Mouse (Mus musculus) hindbrain, embryonic 11.5 days (tissue): ENCODE measurements around the gene Tex9. TPM values are rescaled to one million over a fixed set of nuclear protein-coding genes. Genes with fewer than 3 reads are reported as not detected.

Experiments used
- ATAC-seq: fragments of 200-750 bp; cut with Nextera tagmentation; 2 replicates; pipeline ENCODE4 v1.8.0; 2017; ENCODE audit warnings: mild to moderate bottlenecking, moderate TSS enrichment, moderate library complexity; ENCODE audit not compliant: low FRiP score
- DNase-seq: peaks from one replicate; pipeline ENCODE4 v3.0.0-alpha.2; 2015; ENCODE audit warnings: low spot score
- H3K27ac ChIP-seq: fragments of 300-500 bp; sonication (generic); 2 replicates; pipeline ENCODE4 v1.5.1; 2014; ENCODE audit warnings: mild to moderate bottlenecking, low read depth, low read length
- H3K27me3 ChIP-seq: fragments of 300-500 bp; sonication (generic); 2 replicates; pipeline ENCODE4 v1.6.1; 2014; ENCODE audit warnings: mild to moderate bottlenecking, low read length, moderate library complexity, mixed read lengths; ENCODE audit not compliant: control insufficient read depth, insufficient read depth
- H3K36me3 ChIP-seq: fragments of 300-500 bp; sonication (generic); 2 replicates; pipeline ENCODE4 v1.6.1; 2014; ENCODE audit warnings: mild to moderate bottlenecking, low read length, moderate library complexity, mixed read lengths; ENCODE audit not compliant: control insufficient read depth, insufficient read depth
- H3K4me1 ChIP-seq: fragments of 300-500 bp; sonication (generic); replicated peaks from 2 replicates; pipeline ENCODE4 v1.6.1; 2014; ENCODE audit warnings: low read length, mixed read lengths; ENCODE audit not compliant: control insufficient read depth, insufficient read depth
- H3K4me2 ChIP-seq: fragments of 300-500 bp; sonication (generic); replicated peaks from 2 replicates; pipeline ENCODE4 v1.6.1; 2014; ENCODE audit warnings: mild to moderate bottlenecking, low read depth, low read length
- H3K4me3 ChIP-seq: fragments of 300-500 bp; sonication (generic); 2 replicates; pipeline ENCODE4 v1.5.1; 2014; ENCODE audit warnings: low read depth, low read length
- H3K9ac ChIP-seq: fragments of 300-500 bp; sonication (generic); 2 replicates; pipeline ENCODE4 v1.6.1; 2014; ENCODE audit warnings: low read depth, low read length
- H3K9me3 ChIP-seq: fragments of 300-500 bp; sonication (generic); 2 replicates; pipeline ENCODE4 v1.6.1; 2016; ENCODE audit warnings: low read length; ENCODE audit not compliant: control insufficient read depth
- WGBS: fragments of 180-500 bp; shearing (Covaris S2); extraction: QIAGEN DNeasy Blood & Tissue Kit; methylation state at CpG from one replicate; pipeline ENCODE4 v1.1.7; 2014; 5-methylcytosine and 5-hydroxymethylcytosine counted together
- polyA plus RNA-seq: library from polyadenylated mRNA; unstranded; fragments of >200 nt; fragmentation: Nextera tagmentation; extraction: Ambion mirVana; gene quantifications from 2 replicates; pipeline ENCODE4 v1.2.1, GENCODE M21; 2014

Tex9 gene
- polyA plus RNA-seq, 1 experiment from 2014 or later: 75.3 TPM

GRCm38 (mm10) chr9:72493984-72494685, 2.1 kb upstream of the Tex9 start:
- Histone ChIP-seq H3K27me3 (no peaks in the 10 kb centered on the region), H3K27ac (no peak overlapping the region), H3K4me3 (no peak overlapping the region), H3K4me1 (no peaks in the 10 kb centered on the region; the same call in 1 of the 2 replicates), H3K9ac (no peak overlapping the region), H3K36me3 (no peaks in the 10 kb centered on the region), H3K4me2 (no peak overlapping the region), H3K9me3 (no peaks in the 10 kb centered on the region)
- ATAC-seq (no peak), DNase-seq (no peak)
- WGBS: 86% methylated on average over 3 of the region's 3 CpGs

- H3K4me1 ChIP-seq: no peaks in the 10 kb centered on the region; the same call in 1 of the 2 replicates
- no peak overlapping the region for H3K4me2 ChIP-seq
Measured at GRCm38 (mm10) chr9:72493465-72493864, 1.5 kb upstream of the Tex9 start.

GRCm38 (mm10) chr9:72491559-72492193, 336 bp downstream of the Tex9 start:
- Histone ChIP-seq H3K9ac (peak overlapping the region; percentile 66), H3K4me1 (no peaks in the 10 kb centered on the region; the same call in 1 of the 2 replicates), H3K36me3 (no peaks in the 10 kb centered on the region), H3K27me3 (no peaks in the 10 kb centered on the region), H3K4me2 (peak overlapping the region; percentile 58), H3K4me3 (peak overlapping the region; percentile 69), H3K9me3 (no peaks in the 10 kb centered on the region), H3K27ac (peak overlapping the region; percentile 74)
- DNase-seq (peak; percentile 95), ATAC-seq (peak; percentile 98)
- 0% methylated on average over 32 of the region's 32 CpGs for WGBS

More at GRCm38 (mm10) chr9:72493465-72493864, 1.5 kb upstream of the Tex9 start:
- H3K27ac ChIP-seq: no peak overlapping the region
- H3K36me3 ChIP-seq: no peaks in the 10 kb centered on the region
- H3K9me3 ChIP-seq: no peaks in the 10 kb centered on the region
- H3K4me3 ChIP-seq: no peak overlapping the region
- DNase-seq: no peak
- 91% methylated on average over 2 of the region's 2 CpGs for WGBS
- no peaks in the 10 kb centered on the region for H3K27me3 ChIP-seq
- ATAC-seq: no peak
- H3K9ac ChIP-seq: no peak overlapping the region

GRCm38 (mm10) chr9:72489131-72489530, 2.9 kb downstream of the Tex9 start:
- no peak overlapping the region for H3K4me3 ChIP-seq
- H3K27me3 ChIP-seq: no peaks in the 10 kb centered on the region
- no peak for DNase-seq
- H3K4me1 ChIP-seq: no peaks in the 10 kb centered on the region; the same call in 1 of the 2 replicates
- H3K36me3 ChIP-seq: no peaks in the 10 kb centered on the region
- ATAC-seq: no peak
- no peaks in the 10 kb centered on the region for H3K9me3 ChIP-seq
- no peak overlapping the region for H3K27ac ChIP-seq
- no peak overlapping the region for H3K9ac ChIP-seq
- no peak overlapping the region for H3K4me2 ChIP-seq
- WGBS: 93% methylated on average over 5 of the region's 5 CpGs

- ATAC-seq (no peak), DNase-seq (no peak)
- Histone ChIP-seq H3K4me1 (no peaks in the 10 kb centered on the region; the same call in 1 of the 2 replicates), H3K27ac (no peak overlapping the region), H3K4me3 (no peak overlapping the region), H3K4me2 (no peak overlapping the region), H3K27me3 (no peaks in the 10 kb centered on the region), H3K36me3 (no peaks in the 10 kb centered on the region), H3K9me3 (no peaks in the 10 kb centered on the region), H3K9ac (no peak overlapping the region)
Measured at GRCm38 (mm10) chr9:72488523-72488922, 3.5 kb downstream of the Tex9 start.

- 89% methylated on average over 1 of the region's 1 CpGs for WGBS
Measured at GRCm38 (mm10) chr9:72479276-72479675, 12.7 kb downstream of the Tex9 start.

GRCm38 (mm10) chr9:72477306-72477705, 14.7 kb downstream of the Tex9 start:
- no peak for ATAC-seq
- H3K9ac ChIP-seq: no peak overlapping the region
- H3K4me1 ChIP-seq: no peaks in the 10 kb centered on the region
- no peak overlapping the region for H3K27ac ChIP-seq
- DNase-seq: no peak
- H3K4me2 ChIP-seq: no peak overlapping the region
- H3K36me3 ChIP-seq: peaks cover 3% of the 10 kb centered on the region; the same call in 1 of the 2 replicates
- no peaks in the 10 kb centered on the region for H3K9me3 ChIP-seq
- no peak overlapping the region for H3K4me3 ChIP-seq
- 75% methylated on average over 6 of the region's 6 CpGs for WGBS
- no peaks in the 10 kb centered on the region for H3K27me3 ChIP-seq

More at GRCm38 (mm10) chr9:72479276-72479675, 12.7 kb downstream of the Tex9 start:
- no peaks in the 10 kb centered on the region for H3K4me1 ChIP-seq
- H3K27ac ChIP-seq: no peak overlapping the region
- no peak overlapping the region for H3K4me2 ChIP-seq
- H3K4me3 ChIP-seq: no peak overlapping the region
- H3K9me3 ChIP-seq: no peaks in the 10 kb centered on the region
- ATAC-seq (no peak), DNase-seq (no peak)
- peaks cover 3% of the 10 kb centered on the region; the same call in 1 of the 2 replicates for H3K36me3 ChIP-seq
- H3K9ac ChIP-seq: no peak overlapping the region
- H3K27me3 ChIP-seq: no peaks in the 10 kb centered on the region

GRCm38 (mm10) chr9:72475511-72475910, 16.5 kb downstream of the Tex9 start:
- H3K9me3 ChIP-seq: no peaks in the 10 kb centered on the region
- no peaks in the 10 kb centered on the region; the same call in 1 of the 2 replicates for H3K36me3 ChIP-seq
- H3K4me1 ChIP-seq: no peaks in the 10 kb centered on the region
- no peak overlapping the region for H3K4me2 ChIP-seq
- no peaks in the 10 kb centered on the region for H3K27me3 ChIP-seq
- DNase-seq (no peak), ATAC-seq (no peak)
- WGBS: 86% methylated on average over 9 of the region's 9 CpGs
- H3K4me3 ChIP-seq: no peak overlapping the region
- H3K27ac ChIP-seq: no peak overlapping the region
- no peak overlapping the region for H3K9ac ChIP-seq

GRCm38 (mm10) chr9:72469851-72470250, 22.2 kb downstream of the Tex9 start:
- H3K36me3 ChIP-seq: no peaks in the 10 kb centered on the region
- no peaks in the 10 kb centered on the region for H3K27me3 ChIP-seq
- 97% methylated on average over 1 of the region's 1 CpGs for WGBS

More at GRCm38 (mm10) chr9:72469851-72470250, 22.2 kb downstream of the Tex9 start:
- no peak overlapping the region for H3K27ac ChIP-seq
- H3K4me3 ChIP-seq: no peak overlapping the region
- no peaks in the 10 kb centered on the region for H3K9me3 ChIP-seq
- no peak overlapping the region for H3K4me2 ChIP-seq
- DNase-seq: no peak
- no peak for ATAC-seq
- no peaks in the 10 kb centered on the region for H3K4me1 ChIP-seq
- no peak overlapping the region for H3K9ac ChIP-seq
